Mouse (Mus musculus): ENCODE measurements around the gene Arhgap35.
"Not testable (repeated sequence)": the region's sequence is repeated elsewhere in the genome, so short reads cannot be mapped to it uniquely, and the experiment has no call there.

Arhgap35 gene

GRCm38 (mm10) chr7:16606808-16607207 lies 8.0 kb downstream of the Arhgap35 start:
- DNase-seq (ENCODE audit: low spot score in 2 of 2) = not testable (repeated sequence)

GRCm38 (mm10) chr7:16604141-16604540 lies 10.7 kb downstream of the Arhgap35 start:
- no peak for DNase-seq (ENCODE audit: low spot score in 2 of 2)

GRCm38 (mm10) chr7:16601683-16602102 lies 13.1 kb downstream of the Arhgap35 start:
- no peak for DNase-seq (ENCODE audit: low spot score in 2 of 2)

GRCm38 (mm10) chr7:16599006-16599405 lies 15.8 kb downstream of the Arhgap35 start:
- DNase-seq (ENCODE audit: low spot score in 2 of 2) = no peak

GRCm38 (mm10) chr7:16591292-16591691 lies 23.5 kb downstream of the Arhgap35 start:
- no peak for DNase-seq (ENCODE audit: low spot score in 2 of 2)

- peak in 1 of 2 experiments; percentile 22 for DNase-seq (ENCODE audit: low spot score in 2 of 2)
These were observed 27.1 kb downstream of the Arhgap35 start for GRCm38 (mm10) chr7:16587649-16588048.

- no peak for DNase-seq (ENCODE audit: low spot score in 2 of 2)
These were observed 30.4 kb downstream of the Arhgap35 start for GRCm38 (mm10) chr7:16584384-16584783.

GRCm38 (mm10) chr7:16583775-16584174 lies 31.0 kb downstream of the Arhgap35 start:
- DNase-seq (ENCODE audit: low spot score in 2 of 2) = no peak

- DNase-seq (ENCODE audit: low spot score in 2 of 2) = no peak
These were observed 32.5 kb downstream of the Arhgap35 start for GRCm38 (mm10) chr7:16582299-16582698.

GRCm38 (mm10) chr7:16581276-16582100 lies 33.3 kb downstream of the Arhgap35 start:
- DNase-seq (ENCODE audit: low spot score in 2 of 2) = no peak

GRCm38 (mm10) chr7:16576719-16577118 lies 38.1 kb downstream of the Arhgap35 start:
- DNase-seq (ENCODE audit: low spot score in 2 of 2) = no peak

- DNase-seq (ENCODE audit: low spot score in 2 of 2) = no peak
These were observed 43.6 kb downstream of the Arhgap35 start for GRCm38 (mm10) chr7:16571191-16571590.

GRCm38 (mm10) chr7:16570737-16571136 lies 44.1 kb downstream of the Arhgap35 start:
- DNase-seq (ENCODE audit: low spot score in 2 of 2) = no peak

- no peak for DNase-seq (ENCODE audit: low spot score in 2 of 2)
These were observed 50.3 kb downstream of the Arhgap35 start for GRCm38 (mm10) chr7:16564491-16564890.

GRCm38 (mm10) chr7:16557783-16558538 lies 56.8 kb downstream of the Arhgap35 start:
- DNase-seq (ENCODE audit: low spot score in 2 of 2) = no peak

GRCm38 (mm10) chr7:16557251-16557650 lies 57.5 kb downstream of the Arhgap35 start:
- no peak for DNase-seq (ENCODE audit: low spot score in 2 of 2)

GRCm38 (mm10) chr7:16554215-16554614 lies 60.6 kb downstream of the Arhgap35 start:
- no peak for DNase-seq (ENCODE audit: low spot score in 2 of 2)

- no peak for DNase-seq (ENCODE audit: low spot score in 2 of 2)
These were observed 63.2 kb downstream of the Arhgap35 start for GRCm38 (mm10) chr7:16551581-16551980.

- no peak for DNase-seq (ENCODE audit: low spot score in 2 of 2)
These were observed 65.5 kb downstream of the Arhgap35 start for GRCm38 (mm10) chr7:16549299-16549698.

GRCm38 (mm10) chr7:16544770-16545169 lies 70.0 kb downstream of the Arhgap35 start:
- DNase-seq (ENCODE audit: low spot score in 2 of 2) = no peak

GRCm38 (mm10) chr7:16537220-16537903 lies 77.4 kb downstream of the Arhgap35 start:
- no peak for DNase-seq (ENCODE audit: low spot score in 2 of 2)

GRCm38 (mm10) chr7:16525995-16526394 lies 88.8 kb downstream of the Arhgap35 start:
- DNase-seq (ENCODE audit: low spot score in 2 of 2) = no peak
